Mouse (Mus musculus): Measurements from ENCODE around the gene Cfd. TPM values are rescaled to one million over a fixed set of nuclear protein-coding genes. Genes with fewer than 3 reads are reported as not detected.

The Cfd gene
- total RNA-seq, 1 experiment from 2014 or later: not detected

- no peak for ATAC-seq (ENCODE audit: extremely low read depth, insufficient number of reproducible peaks, low FRiP score, poor library complexity, severe bottlenecking)
Measured at GRCm38 (mm10) chr10:79912412-79912811, 21.8 kb downstream of the Cfd start.

GRCm38 (mm10) chr10:79914131-79914947 lies 23.7 kb downstream of the Cfd start:
- no peak for ATAC-seq (ENCODE audit: extremely low read depth, insufficient number of reproducible peaks, low FRiP score, poor library complexity, severe bottlenecking)

GRCm38 (mm10) chr10:79914948-79915596 lies 24.4 kb downstream of the Cfd start:
- no peak for ATAC-seq (ENCODE audit: extremely low read depth, insufficient number of reproducible peaks, low FRiP score, poor library complexity, severe bottlenecking)

GRCm38 (mm10) chr10:79916081-79916480 lies 25.4 kb downstream of the Cfd start:
- ATAC-seq (ENCODE audit: extremely low read depth, insufficient number of reproducible peaks, low FRiP score, poor library complexity, severe bottlenecking): no peak

GRCm38 (mm10) chr10:79916808-79917531 lies 26.3 kb downstream of the Cfd start, which contains the start of gene Kiss1r:
Kiss1r (plus strand) TSS chr10:79916971.
- ATAC-seq (ENCODE audit: extremely low read depth, insufficient number of reproducible peaks, low FRiP score, poor library complexity, severe bottlenecking): peak; percentile 68

- ATAC-seq (ENCODE audit: extremely low read depth, insufficient number of reproducible peaks, low FRiP score, poor library complexity, severe bottlenecking): no peak
Measured at GRCm38 (mm10) chr10:79917532-79918100, 27.0 kb downstream of the Cfd start.

GRCm38 (mm10) chr10:79918231-79919078 lies 27.8 kb downstream of the Cfd start:
- no peak for ATAC-seq (ENCODE audit: extremely low read depth, insufficient number of reproducible peaks, low FRiP score, poor library complexity, severe bottlenecking)

GRCm38 (mm10) chr10:79919251-79919849 lies 28.7 kb downstream of the Cfd start:
- no peak for ATAC-seq (ENCODE audit: extremely low read depth, insufficient number of reproducible peaks, low FRiP score, poor library complexity, severe bottlenecking)

- no peak for ATAC-seq (ENCODE audit: extremely low read depth, insufficient number of reproducible peaks, low FRiP score, poor library complexity, severe bottlenecking)
Measured at GRCm38 (mm10) chr10:79920056-79920890, 29.6 kb downstream of the Cfd start.

GRCm38 (mm10) chr10:79920958-79921535 lies 30.4 kb downstream of the Cfd start, which contains the start of gene R3hdm4:
R3hdm4 (minus strand) TSS chr10:79921208.
- ATAC-seq (ENCODE audit: extremely low read depth, insufficient number of reproducible peaks, low FRiP score, poor library complexity, severe bottlenecking): no peak

- ATAC-seq (ENCODE audit: extremely low read depth, insufficient number of reproducible peaks, low FRiP score, poor library complexity, severe bottlenecking): no peak
Measured at GRCm38 (mm10) chr10:79921572-79921971, 30.9 kb downstream of the Cfd start.

GRCm38 (mm10) chr10:79924998-79925784 lies 34.5 kb downstream of the Cfd start:
- peak; percentile 53 for ATAC-seq (ENCODE audit: extremely low read depth, insufficient number of reproducible peaks, low FRiP score, poor library complexity, severe bottlenecking)

- ATAC-seq (ENCODE audit: extremely low read depth, insufficient number of reproducible peaks, low FRiP score, poor library complexity, severe bottlenecking): no peak
Measured at GRCm38 (mm10) chr10:79925785-79926490, 35.3 kb downstream of the Cfd start.

- peak; percentile 50 for ATAC-seq (ENCODE audit: extremely low read depth, insufficient number of reproducible peaks, low FRiP score, poor library complexity, severe bottlenecking)
Measured at GRCm38 (mm10) chr10:79926491-79927323, 36.1 kb downstream of the Cfd start, which contains the start of gene Arid3a. Arid3a (plus strand) TSS chr10:79927043.

All from neutrophil, adult 5-6 weeks (primary cell).